Mouse (Mus musculus) cerebellum, postnatal 4 days (tissue): Measurements from ENCODE around the gene Dab1.
A peak's percentile ranks its signal among the peaks of the same experiment; 100 is the strongest.

Source experiments
- DNase-seq, 2 experiments: peaks; one replicate each; pipeline ENCODE4 v3.0.0; 2022; ENCODE audit warnings: low spot score in 2 of 2, mixed read lengths in 1 of 2

Dab1 gene

GRCm38 (mm10) chr4:104249462-104249861 is 630.3 kb downstream of the Dab1 start:
- DNase-seq, result no peak

GRCm38 (mm10) chr4:104257776-104258175 is 638.6 kb downstream of the Dab1 start:
- DNase-seq, result no peak

DNA sequence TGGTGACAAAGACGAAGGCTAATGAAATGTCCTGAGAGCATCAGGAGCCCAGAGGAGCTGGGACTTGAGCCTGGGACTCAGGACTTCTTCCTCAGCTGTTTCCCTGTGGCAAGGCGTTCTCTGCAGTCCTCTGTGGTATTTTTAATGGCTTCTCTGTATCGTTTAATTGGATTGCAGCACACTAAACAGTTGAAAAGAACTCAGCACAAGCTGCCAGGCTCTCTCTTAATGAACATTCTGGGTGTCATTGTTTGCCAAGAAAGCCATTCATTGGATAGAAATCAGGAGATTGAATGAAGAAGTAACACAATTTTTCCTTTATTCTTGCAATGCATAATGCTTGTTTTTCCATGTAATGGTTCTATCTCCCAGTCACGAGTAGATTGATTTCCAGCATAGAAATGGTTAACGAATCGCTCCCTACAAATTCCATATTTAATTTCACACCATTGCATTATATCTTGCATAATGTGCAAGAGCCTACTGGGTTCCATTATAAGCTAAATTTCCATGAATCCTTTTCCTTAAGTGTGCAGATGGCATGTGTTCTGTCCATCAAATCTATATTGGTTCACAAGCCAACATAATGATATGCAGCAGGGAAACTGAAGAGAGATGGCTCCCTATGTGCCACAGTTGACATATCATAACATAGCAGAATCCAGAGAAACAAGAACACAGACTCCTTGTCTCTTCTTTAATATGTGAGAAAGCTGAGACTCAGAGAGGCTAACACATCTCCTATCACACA is 650.4 kb downstream of the Dab1 start:
- no peak for DNase-seq

DNA sequence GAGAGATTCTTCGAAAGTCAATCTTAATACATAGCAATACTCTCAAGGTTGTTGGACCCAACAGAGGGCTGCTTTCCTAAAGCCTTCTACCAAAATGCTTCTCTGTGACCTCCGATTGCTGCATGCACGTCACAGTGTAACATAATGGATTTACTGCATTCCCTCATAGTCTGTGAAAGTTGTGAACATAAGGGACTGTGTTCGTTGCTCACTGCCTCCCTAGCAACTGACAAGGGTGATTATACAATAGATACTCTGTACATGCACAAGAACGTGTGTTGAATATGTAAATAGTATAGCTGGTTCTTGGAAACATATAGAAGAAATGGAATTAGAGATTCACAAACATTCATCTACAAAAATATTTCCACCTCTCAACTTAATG is 651.0 kb downstream of the Dab1 start:
- DNase-seq, result no peak

- DNase-seq, result no peak
Observed at GRCm38 (mm10) chr4:104275260-104275659, 656.1 kb downstream of the Dab1 start.

GRCm38 (mm10) chr4:104276916-104277315 is 657.8 kb downstream of the Dab1 start:
- no peak for DNase-seq

- no peak for DNase-seq
Observed at GRCm38 (mm10) chr4:104281518-104281917, 662.4 kb downstream of the Dab1 start.

- DNase-seq, result no peak
Observed at GRCm38 (mm10) chr4:104283906-104284305, 664.7 kb downstream of the Dab1 start.

- no peak for DNase-seq
Observed at GRCm38 (mm10) chr4:104288401-104288800, 669.2 kb downstream of the Dab1 start.

DNA sequence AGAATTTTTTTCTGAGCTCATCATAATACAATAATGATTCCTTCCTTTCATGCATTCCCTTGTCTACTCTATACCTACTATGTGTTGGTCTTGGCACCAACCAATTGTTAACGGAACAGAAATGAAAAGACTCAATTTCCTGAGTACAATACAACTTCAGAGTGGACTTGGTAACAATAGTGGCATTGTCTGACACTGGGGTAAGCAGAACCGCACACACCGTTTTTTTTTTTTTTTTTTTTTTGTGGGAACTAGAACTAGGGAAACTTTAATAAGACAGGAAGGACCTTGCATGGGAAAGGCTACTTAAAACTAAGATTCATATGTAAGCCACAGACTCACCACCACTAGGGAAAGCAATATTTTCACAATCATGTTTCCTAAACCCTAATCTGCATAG is 682.6 kb downstream of the Dab1 start:
- no peak for DNase-seq

DNA sequence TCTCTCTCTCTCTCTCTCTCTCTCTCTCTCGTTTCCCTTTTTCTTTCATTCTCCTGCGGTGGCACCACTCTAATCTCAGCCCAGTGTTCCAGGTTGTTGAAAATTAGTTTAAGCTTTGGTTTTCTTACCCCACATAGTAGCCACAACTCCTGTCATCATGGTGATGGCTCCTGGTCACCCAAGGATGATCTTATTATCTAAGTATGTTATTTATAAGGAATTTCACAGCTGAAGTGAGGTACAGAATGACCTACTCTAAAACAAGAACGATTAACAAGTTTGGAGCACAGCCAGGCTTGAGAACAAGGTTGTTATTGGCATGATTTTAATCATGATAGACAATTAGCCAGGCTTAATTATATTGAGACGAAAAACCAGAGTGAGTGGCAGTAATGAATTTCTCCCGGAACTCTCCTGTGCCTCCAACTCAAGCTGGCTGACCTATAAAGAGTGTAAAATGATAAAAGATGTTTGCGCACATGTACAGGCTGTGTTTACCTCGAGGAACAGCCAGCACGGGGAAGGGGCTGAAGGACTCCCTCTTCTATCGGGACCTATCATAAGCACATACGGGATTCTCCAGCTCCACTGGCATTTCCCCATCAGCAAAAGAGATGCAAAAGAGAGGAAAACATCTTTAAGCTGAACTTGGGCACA is 684.0 kb downstream of the Dab1 start:
- DNase-seq, result no peak

GRCm38 (mm10) chr4:104307781-104308180 is 688.6 kb downstream of the Dab1 start:
- DNase-seq, result no peak

GRCm38 (mm10) chr4:104326221-104326620 is 707.1 kb downstream of the Dab1 start:
- no peak for DNase-seq

GRCm38 (mm10) chr4:104331896-104332295 is 712.7 kb downstream of the Dab1 start:
- DNase-seq, result no peak

DNA sequence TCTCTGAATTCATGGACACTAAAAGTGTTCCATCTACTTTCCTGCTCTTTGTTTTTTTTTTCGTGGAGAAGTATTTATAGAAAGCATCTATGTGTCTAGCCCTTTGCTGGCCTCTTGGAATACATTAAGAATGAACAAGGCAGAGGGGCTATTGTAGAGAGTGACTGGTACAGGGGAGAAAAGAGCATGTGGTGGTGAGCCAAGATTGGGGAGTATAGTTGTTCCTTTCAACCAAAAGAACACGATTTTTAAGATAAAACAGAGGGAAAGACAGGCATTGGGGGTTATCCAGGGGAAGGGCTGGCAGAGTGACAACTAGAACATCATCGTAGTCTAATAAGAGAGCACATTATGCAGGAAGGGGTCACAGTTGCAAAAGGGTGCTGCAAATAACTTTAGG is 713.2 kb downstream of the Dab1 start:
- no peak for DNase-seq

- no peak for DNase-seq
Observed at GRCm38 (mm10) chr4:104337279-104337678, 718.1 kb downstream of the Dab1 start.

DNA sequence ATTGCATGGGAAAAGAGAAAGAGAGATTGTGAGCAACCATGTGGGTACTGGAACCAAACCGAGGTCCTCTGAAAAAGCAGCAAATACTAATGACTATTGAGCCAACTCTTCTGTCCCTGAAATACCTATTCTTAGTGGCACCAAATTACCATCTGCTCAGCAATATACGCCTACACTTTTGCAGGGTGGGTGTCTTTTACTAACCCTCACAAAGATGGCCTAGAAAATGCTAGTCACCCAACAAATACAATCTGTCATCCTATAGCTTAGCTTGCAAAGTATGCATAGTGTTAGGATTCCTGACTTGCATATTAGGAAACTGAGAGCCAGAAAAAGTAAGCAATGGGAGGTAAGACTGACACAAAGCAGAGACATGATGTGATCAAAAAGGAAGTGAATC is 719.2 kb downstream of the Dab1 start:
- DNase-seq, result no peak

GRCm38 (mm10) chr4:104361345-104361744 is 742.2 kb downstream of the Dab1 start:
- DNase-seq, result no peak

DNA sequence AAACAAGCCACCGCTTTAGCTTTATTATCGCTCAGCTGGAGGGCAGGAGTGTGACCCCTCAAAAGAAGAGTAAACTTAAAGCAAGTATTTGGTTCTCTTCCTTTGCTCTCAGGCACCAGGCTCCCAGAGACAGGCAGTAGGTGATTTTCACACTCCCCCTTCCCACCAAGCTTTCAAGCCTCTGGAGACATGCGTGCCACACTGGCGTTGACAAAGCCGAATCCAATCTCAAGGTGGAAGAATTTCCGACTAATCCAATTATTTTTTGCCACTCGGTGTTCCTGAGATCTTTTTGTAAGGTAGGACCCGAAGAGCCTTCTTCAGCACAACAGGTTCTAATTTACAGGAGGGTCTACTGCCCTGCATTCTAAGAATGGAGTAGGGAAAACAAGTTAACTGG is 747.3 kb downstream of the Dab1 start:
- no peak for DNase-seq

DNA sequence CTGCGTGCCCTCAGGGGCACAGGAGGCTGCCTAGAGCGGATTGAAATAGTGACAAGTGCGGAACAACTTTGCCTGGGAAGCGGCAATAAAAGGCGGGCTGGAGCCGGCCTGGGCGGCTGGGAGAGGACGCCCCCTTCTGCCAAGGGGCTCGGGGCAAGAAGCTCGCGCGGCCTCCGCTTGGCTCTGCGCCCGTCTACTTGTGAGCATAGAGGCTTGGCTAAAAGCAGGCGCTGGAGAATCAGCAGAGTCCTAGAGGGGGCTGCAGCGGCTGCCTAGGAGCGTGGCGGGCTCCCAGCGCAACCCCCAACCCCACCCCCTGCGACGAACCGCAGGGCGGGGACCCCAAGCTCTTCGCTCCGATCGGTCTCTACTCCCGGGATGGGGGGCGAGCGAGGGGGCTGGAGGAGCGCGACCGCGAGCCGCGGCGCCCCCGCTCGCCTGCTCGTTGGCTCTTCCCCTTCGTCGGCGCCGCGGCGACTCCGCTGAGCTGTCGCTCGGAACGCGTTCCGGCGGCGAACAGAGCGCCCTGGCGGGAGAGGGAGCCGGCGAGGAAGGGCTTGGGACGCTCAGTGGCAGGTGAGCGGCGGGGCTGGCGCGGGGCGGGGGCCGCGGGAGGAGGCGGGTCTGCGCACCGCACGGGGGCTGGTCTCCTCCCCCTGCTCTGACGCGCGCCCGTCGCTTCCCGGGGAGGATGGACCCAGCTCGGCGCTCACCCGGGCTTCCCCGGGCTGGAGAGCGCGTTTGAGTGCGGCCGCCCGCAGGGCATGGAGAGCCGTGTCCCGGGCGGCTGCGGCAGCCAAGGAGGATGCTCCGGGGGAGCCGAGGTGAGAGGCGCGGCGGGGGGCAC is 748.0 kb downstream of the Dab1 start:
- DNase-seq, result peak; percentile 51 to 82

GRCm38 (mm10) chr4:104367741-104368411 is 748.7 kb downstream of the Dab1 start:
- DNase-seq, result peak in 1 of 2 experiments; percentile 33

- peak; percentile 26 to 69 for DNase-seq
Observed at GRCm38 (mm10) chr4:104368561-104369021, 749.4 kb downstream of the Dab1 start.
